Mouse (Mus musculus) G1E-ER4 (cell line): ENCODE measurements around the gene Csta1. TPM values are rescaled to one million over a fixed set of nuclear protein-coding genes. Genes with fewer than 3 reads are reported as not detected.

ENCODE experiments used
- GATA1 ChIP-seq: IDR thresholded peaks from one replicate; pipeline ENCODE4 v1.8.0; 2012; ENCODE audit warnings: low read length, inconsistent platforms
- polyA plus RNA-seq: library from polyadenylated mRNA; stranded (reverse); fragments of >175 nt; gene quantifications from 2 replicates; pipeline ENCODE4 v1.2.3, GENCODE M21; 2012

The Csta1 gene
- polyA plus RNA-seq, 1 experiment: not detected

DNA sequence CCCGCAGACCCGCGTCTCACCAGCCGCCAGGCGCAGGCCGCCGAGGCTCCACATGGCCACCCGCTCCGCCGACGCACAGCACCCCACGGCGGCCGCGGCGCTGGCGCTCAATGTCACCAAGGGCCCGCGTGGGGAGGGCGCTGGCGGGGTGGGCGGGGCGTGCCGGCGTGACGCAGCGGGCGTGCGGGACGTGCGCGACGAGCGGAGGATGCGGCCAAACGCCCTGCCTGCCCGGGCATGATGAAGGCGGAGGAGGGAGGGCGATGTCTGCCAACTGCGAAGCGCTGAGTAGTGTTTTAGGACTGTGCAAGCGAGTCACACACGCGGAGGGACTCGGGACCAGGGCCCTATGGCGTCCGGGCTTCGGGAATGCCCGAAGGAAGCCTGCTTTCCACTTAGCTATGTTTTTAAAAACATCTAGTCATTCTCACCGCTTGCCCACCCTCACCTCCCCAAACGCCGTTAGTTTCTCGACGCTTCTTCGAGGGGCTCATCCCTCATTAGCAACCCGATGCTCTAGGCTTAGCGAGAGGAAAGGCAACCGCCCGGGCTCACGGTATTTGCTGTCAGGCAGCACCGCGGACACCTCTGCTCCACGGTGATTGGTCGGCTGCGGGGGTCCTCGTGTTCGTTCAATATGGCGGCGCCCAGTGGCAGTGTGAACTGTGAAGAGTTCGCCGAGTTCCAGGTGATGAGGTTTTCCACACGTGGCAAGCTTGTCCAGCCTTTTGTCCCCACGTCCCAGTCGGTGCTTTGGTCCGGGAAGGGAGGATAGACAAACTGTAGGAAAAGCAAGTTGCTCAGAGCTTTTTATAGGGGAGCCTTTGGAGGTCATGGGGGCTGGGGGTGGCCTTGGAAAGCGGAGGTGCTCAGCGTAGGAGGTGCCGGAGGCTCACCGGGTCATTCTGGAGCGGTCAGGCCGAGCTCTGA, 59.3 kb downstream of the Csta1 start, which contains the start of the genes Fam162a and Ccdc58:
TSS of gene Fam162a (minus strand) at position 145 of the 930 bp plus-strand sequence.
TSS of gene Ccdc58 (plus strand) at position 236 of the 930 bp plus-strand sequence.
- no peak for TF ChIP-seq GATA1

DNA sequence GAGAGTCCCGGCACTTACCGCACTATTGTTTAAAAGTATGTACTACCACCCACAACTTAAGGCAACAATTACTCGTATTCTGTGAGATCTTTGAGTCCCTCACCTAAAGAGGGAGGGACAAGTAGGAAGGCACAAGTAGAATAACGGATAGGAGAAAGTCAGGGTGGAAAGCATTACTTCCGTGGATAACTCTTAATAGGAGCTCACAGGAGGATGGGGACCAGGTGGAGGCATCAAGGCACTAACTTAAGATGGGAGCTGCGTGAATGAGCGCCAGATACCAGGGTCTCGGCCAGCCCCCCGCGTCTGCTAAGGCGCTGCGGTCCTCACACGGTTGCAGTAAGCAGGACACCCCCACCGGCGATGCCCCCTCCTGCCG, 60.0 kb downstream of the Csta1 start:
- TF ChIP-seq GATA1: no peak

Other genes starting within 250 kb of the Csta1 start
- 1.3 and 2.0 TPM in 2 replicates for gene Parp9, start 192.8 kb downstream of the Csta1 start, polyA plus RNA-seq
- gene Dtx3l, start 192.1 kb downstream of the Csta1 start, polyA plus RNA-seq: 2.3 and 2.8 TPM in 2 replicates
- gene Kpna1, start 152.5 kb downstream of the Csta1 start, polyA plus RNA-seq: 46.7 and 66.0 TPM in 2 replicates
- gene Wdr5b, start 90.1 kb downstream of the Csta1 start, polyA plus RNA-seq: 0.22 and 0.35 TPM in 2 replicates
- gene Fam162a, start 59.6 kb downstream of the Csta1 start, polyA plus RNA-seq: 162 and 401 TPM in 2 replicates
- gene Ccdc58, start 59.6 kb downstream of the Csta1 start, polyA plus RNA-seq: 5.6 and 8.0 TPM in 2 replicates
- not detected in 2 replicates for gene Stfa2l1, start 25.6 kb upstream of the Csta1 start, polyA plus RNA-seq
- gene Gm5483, start 53.0 kb upstream of the Csta1 start, polyA plus RNA-seq: not detected in 2 replicates
- not detected in 2 replicates for gene Gm5416, start 79.2 kb upstream of the Csta1 start, polyA plus RNA-seq
- gene 2010005H15Rik, start 90.2 kb upstream of the Csta1 start, polyA plus RNA-seq: not detected in 2 replicates
- gene Stfa1, start 145.7 kb upstream of the Csta1 start, polyA plus RNA-seq: not detected in 2 replicates
- gene BC117090, start 203.1 kb upstream of the Csta1 start, polyA plus RNA-seq: not detected in 2 replicates
- gene BC100530, start 236.5 kb upstream of the Csta1 start, polyA plus RNA-seq: not detected in 2 replicates